Mouse (Mus musculus): ENCODE data around the gene Panx3. TPM values are rescaled to one million over a fixed set of nuclear protein-coding genes. Genes with fewer than 3 reads are reported as not detected.

The Panx3 gene
- polyA plus RNA-seq, 1 experiment from 2014 or later, result not detected

DNA sequence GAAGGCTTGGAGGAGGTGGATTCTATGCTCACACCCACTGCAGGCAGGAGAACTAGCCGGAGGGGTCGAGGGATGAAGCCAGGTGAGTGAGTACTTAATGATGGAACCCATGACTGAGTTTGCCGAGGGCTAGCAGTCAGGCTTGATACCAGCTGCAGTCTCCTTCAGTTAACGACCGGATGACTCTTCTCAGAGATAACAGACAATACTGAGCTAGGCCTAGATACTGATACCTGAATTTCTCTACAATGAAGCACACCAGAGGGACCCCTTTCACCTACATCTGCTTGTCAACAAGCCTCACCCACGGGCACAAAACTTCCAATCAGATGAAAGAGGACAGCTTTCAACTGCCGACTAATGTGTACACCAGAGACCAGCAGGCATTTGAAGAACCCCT, 3.0 kb downstream of the Panx3 start:
- 67% methylated on average over 7 of the region's 7 CpGs for WGBS

GRCm38 (mm10) chr9:37664604-37665003, 4.4 kb downstream of the Panx3 start:
- WGBS, result 74% methylated on average over 2 of the region's 2 CpGs
- Histone ChIP-seq H3K27ac (ENCODE audit: low read depth, low read length) (no peak overlapping the region), H3K4me2 (replicated peaks; ENCODE audit: low read depth, low read length) (no peak overlapping the region)

More for the DNA sequence above, 3.0 kb downstream of the Panx3 start:
- Histone ChIP-seq H3K27ac (ENCODE audit: low read depth, low read length) (no peak overlapping the region), H3K9ac (ENCODE audit: low read depth, low read length) (no peak overlapping the region), H3K4me1 (ENCODE audit: control insufficient read depth, insufficient read depth, low read length) (no peaks in the 10 kb centered on the region), H3K27me3 (ENCODE audit: control insufficient read depth, insufficient read depth, low read length) (no peaks in the 10 kb centered on the region), H3K36me3 (ENCODE audit: control insufficient read depth, insufficient read depth, low read length) (no peaks in the 10 kb centered on the region), H3K4me2 (replicated peaks; ENCODE audit: low read depth, low read length) (no peak overlapping the region), H3K9me3 (ENCODE audit: control insufficient read depth, low read length) (no peaks in the 10 kb centered on the region), H3K4me3 (ENCODE audit: low read length) (no peak overlapping the region)
- ATAC-seq (ENCODE audit: low FRiP score, low TSS enrichment), result no peak

DNA sequence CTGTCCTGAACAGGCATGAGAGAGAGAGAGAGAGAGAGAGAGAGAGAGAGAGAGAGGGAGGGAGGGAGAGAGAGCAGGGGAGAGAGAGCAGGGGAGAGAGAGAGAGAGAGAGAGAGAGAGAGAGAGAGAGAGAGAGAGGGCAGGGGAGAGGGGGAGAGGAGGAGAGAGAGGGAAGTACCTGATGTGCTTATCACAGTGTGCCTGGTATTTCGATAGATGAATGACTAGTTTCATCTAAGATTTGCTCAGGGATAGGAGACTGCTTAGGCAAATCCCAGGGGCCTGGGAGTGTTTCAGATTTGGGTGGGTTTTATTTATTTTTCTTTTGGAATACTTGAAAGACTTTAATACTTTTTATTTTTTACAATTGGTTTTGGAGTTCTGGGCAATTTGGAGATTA, 5.8 kb downstream of the Panx3 start:
- Histone ChIP-seq H3K27me3 (ENCODE audit: control insufficient read depth, insufficient read depth, low read length) (no peaks in the 10 kb centered on the region; the same call in 1 of the 2 replicates), H3K36me3 (ENCODE audit: control insufficient read depth, insufficient read depth, low read length) (no peaks in the 10 kb centered on the region), H3K4me1 (ENCODE audit: control insufficient read depth, insufficient read depth, low read length) (no peaks in the 10 kb centered on the region), H3K4me2 (replicated peaks; ENCODE audit: low read depth, low read length) (no peak overlapping the region), H3K4me3 (ENCODE audit: low read length) (no peak overlapping the region), H3K9ac (ENCODE audit: low read depth, low read length) (no peak overlapping the region), H3K9me3 (ENCODE audit: control insufficient read depth, low read length) (no peaks in the 10 kb centered on the region), H3K27ac (ENCODE audit: low read depth, low read length) (no peak overlapping the region)
- 89% methylated on average over 1 of the region's 1 CpGs for WGBS
- no peak for ATAC-seq (ENCODE audit: low FRiP score, low TSS enrichment)

More at GRCm38 (mm10) chr9:37664604-37665003, 4.4 kb downstream of the Panx3 start:
- H3K36me3 ChIP-seq (ENCODE audit: control insufficient read depth, insufficient read depth, low read length), result no peaks in the 10 kb centered on the region
- no peaks in the 10 kb centered on the region for H3K9me3 ChIP-seq (ENCODE audit: control insufficient read depth, low read length)
- H3K27me3 ChIP-seq (ENCODE audit: control insufficient read depth, insufficient read depth, low read length), result no peaks in the 10 kb centered on the region; the same call in 1 of the 2 replicates
- no peak overlapping the region for H3K4me3 ChIP-seq (ENCODE audit: low read length)
- ATAC-seq (ENCODE audit: low FRiP score, low TSS enrichment), result no peak
- H3K4me1 ChIP-seq (ENCODE audit: control insufficient read depth, insufficient read depth, low read length), result no peaks in the 10 kb centered on the region
- no peak overlapping the region for H3K9ac ChIP-seq (ENCODE audit: low read depth, low read length)

- Histone ChIP-seq H3K9ac (ENCODE audit: low read depth, low read length) (no peak overlapping the region), H3K4me1 (ENCODE audit: control insufficient read depth, insufficient read depth, low read length) (no peaks in the 10 kb centered on the region), H3K4me2 (replicated peaks; ENCODE audit: low read depth, low read length) (no peak overlapping the region), H3K27me3 (ENCODE audit: control insufficient read depth, insufficient read depth, low read length) (no peaks in the 10 kb centered on the region; the same call in 1 of the 2 replicates), H3K36me3 (ENCODE audit: control insufficient read depth, insufficient read depth, low read length) (peaks cover 3% of the 10 kb centered on the region; the same call in 1 of the 2 replicates), H3K9me3 (ENCODE audit: control insufficient read depth, low read length) (no peaks in the 10 kb centered on the region), H3K27ac (ENCODE audit: low read depth, low read length) (no peak overlapping the region), H3K4me3 (ENCODE audit: low read length) (no peak overlapping the region)
- WGBS, result 91% methylated on average over 6 of the region's 6 CpGs
- no peak for ATAC-seq (ENCODE audit: low FRiP score, low TSS enrichment)
Measured at GRCm38 (mm10) chr9:37659413-37659812, 9.6 kb downstream of the Panx3 start.

DNA sequence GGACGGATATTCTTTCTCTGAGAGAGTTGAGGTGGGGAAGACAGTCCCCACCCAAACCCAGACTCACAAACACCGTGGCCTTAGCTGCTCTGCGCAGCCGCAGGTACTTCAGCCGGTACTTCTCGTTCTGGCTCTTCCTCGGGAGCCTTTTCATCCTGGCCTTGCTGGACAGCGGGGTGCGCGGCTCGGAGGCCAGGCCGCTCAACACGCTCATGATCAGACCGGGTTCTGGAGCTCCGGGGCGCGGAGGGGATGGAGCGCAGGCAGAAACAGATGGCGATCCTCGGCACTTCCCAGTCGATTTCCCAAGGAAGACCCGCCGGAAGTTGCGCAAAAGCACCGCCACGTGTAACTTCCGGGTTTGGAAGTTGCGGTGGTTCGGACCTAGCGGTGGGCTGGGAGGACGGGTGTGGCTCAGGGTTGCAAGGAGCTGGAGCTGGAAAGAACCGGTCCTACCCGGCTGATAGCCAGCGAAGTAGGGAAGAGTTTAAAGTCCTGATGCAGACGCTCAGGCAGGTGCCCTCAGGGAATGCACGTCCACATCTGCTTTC, 12.0 kb downstream of the Panx3 start, which contains the start of gene Tbrg1:
Tbrg1 (minus strand) TSS at position 382 of the 551 bp plus-strand sequence.
- Histone ChIP-seq H3K9me3 (ENCODE audit: control insufficient read depth, low read length) (no peaks in the 10 kb centered on the region), H3K9ac (ENCODE audit: low read depth, low read length) (peak within 1 kb of the TSS; percentile 77), H3K4me3 (ENCODE audit: low read length) (peak within 1 kb of the TSS; percentile 72), H3K27ac (ENCODE audit: low read depth, low read length) (peak within 1 kb of the TSS; percentile 83), H3K27me3 (ENCODE audit: control insufficient read depth, insufficient read depth, low read length) (no peaks in the 10 kb centered on the region; the same call in 1 of the 2 replicates), H3K4me2 (replicated peaks; ENCODE audit: low read depth, low read length) (peak within 1 kb of the TSS; percentile 83), H3K36me3 (ENCODE audit: control insufficient read depth, insufficient read depth, low read length) (peaks cover 26% of the 10 kb centered on the region), H3K4me1 (ENCODE audit: control insufficient read depth, insufficient read depth, low read length) (no peaks in the 10 kb centered on the region)
- under 1% methylated on average over 36 of the region's 36 CpGs for WGBS
- peak; percentile 92 for ATAC-seq (ENCODE audit: low FRiP score, low TSS enrichment)

DNA sequence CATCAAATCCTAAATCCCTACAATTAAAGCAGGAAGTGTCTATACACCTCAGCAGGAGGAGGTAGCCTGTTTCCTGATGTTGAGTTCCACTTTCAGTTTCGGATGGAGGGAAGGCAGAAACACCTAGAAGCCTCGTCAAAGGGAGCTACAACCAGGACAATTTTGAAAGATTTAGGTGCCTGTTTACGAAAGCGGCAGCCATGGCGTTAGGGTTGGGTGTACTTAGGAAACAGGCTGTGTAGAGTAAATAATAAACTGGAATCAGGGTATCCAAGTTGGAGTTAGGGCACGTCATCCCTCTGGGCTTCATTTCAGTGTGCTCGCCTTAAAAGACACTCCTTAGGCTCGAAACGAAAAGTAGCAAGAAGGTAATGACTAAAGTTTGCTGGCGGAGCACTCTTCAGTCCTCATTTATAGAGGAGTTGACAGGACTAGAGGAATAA, 12.6 kb downstream of the Panx3 start:
- peak; percentile 29; the same call in 1 of the 2 replicates for ATAC-seq (ENCODE audit: low FRiP score, low TSS enrichment)
- peak overlapping the region; percentile 83 for H3K27ac ChIP-seq (ENCODE audit: low read depth, low read length)
- peak overlapping the region; percentile 77 for H3K9ac ChIP-seq (ENCODE audit: low read depth, low read length)
- no peaks in the 10 kb centered on the region; the same call in 1 of the 2 replicates for H3K27me3 ChIP-seq (ENCODE audit: control insufficient read depth, insufficient read depth, low read length)
- peak overlapping the region; percentile 83 for H3K4me2 ChIP-seq (replicated peaks; ENCODE audit: low read depth, low read length)
- WGBS, result 1% methylated on average over 10 of the region's 10 CpGs
- peaks cover 29% of the 10 kb centered on the region for H3K36me3 ChIP-seq (ENCODE audit: control insufficient read depth, insufficient read depth, low read length)
- no peaks in the 10 kb centered on the region for H3K9me3 ChIP-seq (ENCODE audit: control insufficient read depth, low read length)
- no peaks in the 10 kb centered on the region for H3K4me1 ChIP-seq (ENCODE audit: control insufficient read depth, insufficient read depth, low read length)
- peak overlapping the region; percentile 72 for H3K4me3 ChIP-seq (ENCODE audit: low read length)

- H3K4me1 ChIP-seq (ENCODE audit: control insufficient read depth, insufficient read depth, low read length), result no peaks in the 10 kb centered on the region
- H3K4me3 ChIP-seq (ENCODE audit: low read length), result peak overlapping the region; percentile 72
- peak overlapping the region; percentile 77; the same call in 1 of the 2 replicates for H3K9ac ChIP-seq (ENCODE audit: low read depth, low read length)
- peak overlapping the region; percentile 83 for H3K4me2 ChIP-seq (replicated peaks; ENCODE audit: low read depth, low read length)
- peaks cover 34% of the 10 kb centered on the region for H3K36me3 ChIP-seq (ENCODE audit: control insufficient read depth, insufficient read depth, low read length)
- 60% methylated on average over 8 of the region's 8 CpGs for whole genome bisulfite sequencing
- H3K9me3 ChIP-seq (ENCODE audit: control insufficient read depth, low read length), result no peaks in the 10 kb centered on the region
- no peak for ATAC-seq (ENCODE audit: low FRiP score, low TSS enrichment)
- H3K27ac ChIP-seq (ENCODE audit: low read depth, low read length), result no peak overlapping the region
- H3K27me3 ChIP-seq (ENCODE audit: control insufficient read depth, insufficient read depth, low read length), result no peaks in the 10 kb centered on the region; the same call in 1 of the 2 replicates
Measured at GRCm38 (mm10) chr9:37655961-37656360, 13.1 kb downstream of the Panx3 start.

- Histone ChIP-seq H3K4me1 (ENCODE audit: control insufficient read depth, insufficient read depth, low read length) (no peaks in the 10 kb centered on the region), H3K27me3 (ENCODE audit: control insufficient read depth, insufficient read depth, low read length) (no peaks in the 10 kb centered on the region), H3K9me3 (ENCODE audit: control insufficient read depth, low read length) (no peaks in the 10 kb centered on the region), H3K36me3 (ENCODE audit: control insufficient read depth, insufficient read depth, low read length) (peaks cover 55% of the 10 kb centered on the region), H3K27ac (ENCODE audit: low read depth, low read length) (no peak overlapping the region), H3K4me3 (ENCODE audit: low read length) (no peak overlapping the region), H3K9ac (ENCODE audit: low read depth, low read length) (no peak overlapping the region), H3K4me2 (replicated peaks; ENCODE audit: low read depth, low read length) (no peak overlapping the region)
- no peak for ATAC-seq (ENCODE audit: low FRiP score, low TSS enrichment)
- 89% methylated on average over 5 of the region's 5 CpGs for WGBS
Measured at GRCm38 (mm10) chr9:37653836-37654235, 15.2 kb downstream of the Panx3 start.

DNA sequence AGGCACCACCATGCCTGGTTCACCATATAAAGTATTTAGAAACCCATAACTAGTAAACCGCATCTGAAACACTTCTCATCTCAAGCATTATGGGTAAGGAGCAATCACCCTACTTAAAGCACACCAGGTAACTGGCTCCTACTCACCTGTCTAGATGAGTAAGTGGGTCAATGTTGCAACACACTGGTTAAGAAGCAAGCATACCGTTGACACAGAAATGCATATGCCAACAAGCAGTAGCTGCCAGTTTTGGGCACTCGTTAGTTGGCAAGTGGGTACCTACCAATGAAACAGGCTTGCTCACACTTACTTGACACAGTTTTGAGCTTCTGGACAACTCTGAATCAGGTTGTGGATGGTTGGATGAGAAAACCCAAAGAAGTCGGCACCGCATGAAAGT, 18.4 kb downstream of the Panx3 start:
- peaks cover 67% of the 10 kb centered on the region for H3K36me3 ChIP-seq (ENCODE audit: control insufficient read depth, insufficient read depth, low read length)
- no peak overlapping the region for H3K27ac ChIP-seq (ENCODE audit: low read depth, low read length)
- no peak overlapping the region for H3K4me2 ChIP-seq (replicated peaks; ENCODE audit: low read depth, low read length)
- no peak for ATAC-seq (ENCODE audit: low FRiP score, low TSS enrichment)
- H3K9me3 ChIP-seq (ENCODE audit: control insufficient read depth, low read length), result no peaks in the 10 kb centered on the region
- WGBS, result 97% methylated on average over 5 of the region's 5 CpGs
- H3K4me1 ChIP-seq (ENCODE audit: control insufficient read depth, insufficient read depth, low read length), result no peaks in the 10 kb centered on the region
- no peaks in the 10 kb centered on the region for H3K27me3 ChIP-seq (ENCODE audit: control insufficient read depth, insufficient read depth, low read length)
- H3K9ac ChIP-seq (ENCODE audit: low read depth, low read length), result no peak overlapping the region
- H3K4me3 ChIP-seq (ENCODE audit: low read length), result no peak overlapping the region

All from kidney, embryonic 14.5 days (tissue).